Mouse (Mus musculus) embryonic facial prominence, embryonic 11.5 days (tissue): ENCODE measurements around the gene Gm21750. TPM values are rescaled to one million over a fixed set of nuclear protein-coding genes. Genes with fewer than 3 reads are reported as not detected.

Experiments used
- polyA plus RNA-seq: library from polyadenylated mRNA; unstranded; fragments of >200 nt; fragmentation: Nextera tagmentation; extraction: Ambion mirVana; gene quantifications from 2 replicates; pipeline ENCODE4 v1.2.1, GENCODE M21; 2014

The Gm21750 gene
- polyA plus RNA-seq, 1 experiment from 2014 or later, result not detected

Other genes with a start within 250 kb of the Gm21750 start
- 107 and 113 TPM in 2 replicates for gene Med4, start 151.2 kb upstream of the Gm21750 start, polyA plus RNA-seq
- 126 and 134 TPM in 2 replicates for gene Sucla2, start 135.9 kb upstream of the Gm21750 start, polyA plus RNA-seq
- gene Nudt15, start 113.0 kb upstream of the Gm21750 start, polyA plus RNA-seq, result 9.8 and 10.0 TPM in 2 replicates